Mouse (Mus musculus): ENCODE measurements around the gene Elmo2. TPM values are rescaled to one million over a fixed set of nuclear protein-coding genes. Genes with fewer than 3 reads are reported as not detected.
A peak's percentile ranks its signal among the peaks of the same experiment; 100 is the strongest.

The Elmo2 gene
- polyA plus RNA-seq, 1 experiment from 2014 or later = 79.9 TPM

GRCm38 (mm10) chr2:165364334-165365091, 38.2 kb upstream of the Elmo2 start:
- Histone ChIP-seq H3K27me3 (ENCODE audit: control insufficient read depth, insufficient read depth, low read length) (peaks cover 2% of the 10 kb centered on the region; the same call in 1 of the 2 replicates), H3K4me3 (ENCODE audit: low read depth, low read length) (no peak overlapping the region), H3K27ac (ENCODE audit: low read depth, low read length) (no peak overlapping the region), H3K9ac (ENCODE audit: low read length) (peak overlapping the region; percentile 16; the same call in 1 of the 2 replicates), H3K36me3 (ENCODE audit: control insufficient read depth, insufficient read depth, low read length) (no peaks in the 10 kb centered on the region), H3K4me2 (peak overlapping the region; percentile 27; the same call in 1 of the 2 replicates), H3K9me3 (ENCODE audit: control insufficient read depth, low read length) (no peaks in the 10 kb centered on the region), H3K4me1 (ENCODE audit: control insufficient read depth, insufficient read depth, low read length) (peaks cover 10% of the 10 kb centered on the region)
- DNase-seq (ENCODE audit: low spot score, missing footprints) (peak; percentile 98), ATAC-seq (ENCODE audit: low FRiP score) (no peak)
- WGBS = 13% methylated on average over 21 of the region's 21 CpGs

DNA sequence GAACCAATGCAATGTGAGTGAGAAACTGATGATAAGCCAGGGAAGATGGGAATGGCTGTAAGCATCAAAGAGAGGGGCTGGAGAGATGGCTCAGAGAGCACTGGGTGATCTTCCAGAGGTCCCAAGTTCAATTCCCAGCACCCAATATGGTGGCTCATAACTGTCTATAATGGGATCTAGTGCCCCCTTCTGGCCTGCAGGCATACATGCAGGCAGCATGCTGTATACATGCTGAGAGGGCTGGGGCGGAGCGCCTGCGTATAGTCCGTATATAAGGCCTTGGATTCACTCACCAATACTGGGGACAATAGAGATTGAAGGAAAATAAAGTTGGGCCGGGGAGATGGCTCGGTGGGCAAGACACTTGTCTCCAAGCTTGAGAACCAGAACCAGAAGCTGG, 37.0 kb upstream of the Elmo2 start:
- no peaks in the 10 kb centered on the region for H3K36me3 ChIP-seq (ENCODE audit: control insufficient read depth, insufficient read depth, low read length)
- ATAC-seq (ENCODE audit: low FRiP score) (no peak), DNase-seq (ENCODE audit: low spot score, missing footprints) (no peak)
- H3K9me3 ChIP-seq (ENCODE audit: control insufficient read depth, low read length) = no peaks in the 10 kb centered on the region
- H3K27me3 ChIP-seq (ENCODE audit: control insufficient read depth, insufficient read depth, low read length) = peaks cover 2% of the 10 kb centered on the region; the same call in 1 of the 2 replicates
- H3K9ac ChIP-seq (ENCODE audit: low read length) = no peak overlapping the region
- no peak overlapping the region for H3K4me3 ChIP-seq (ENCODE audit: low read depth, low read length)
- WGBS = 88% methylated on average over 6 of the region's 6 CpGs
- peaks cover 6% of the 10 kb centered on the region for H3K4me1 ChIP-seq (ENCODE audit: control insufficient read depth, insufficient read depth, low read length)
- no peak overlapping the region for H3K27ac ChIP-seq (ENCODE audit: low read depth, low read length)
- H3K4me2 ChIP-seq = no peak overlapping the region

- no peak overlapping the region for H3K9ac ChIP-seq (ENCODE audit: low read length)
- DNase-seq (ENCODE audit: low spot score, missing footprints) (peak; percentile 95), ATAC-seq (ENCODE audit: low FRiP score) (peak; percentile 46; the same call in 1 of the 2 replicates)
- no peaks in the 10 kb centered on the region for H3K36me3 ChIP-seq (ENCODE audit: control insufficient read depth, insufficient read depth, low read length)
- 0% methylated on average over 1 of the region's 1 CpGs for WGBS
- no peaks in the 10 kb centered on the region for H3K4me1 ChIP-seq (ENCODE audit: control insufficient read depth, insufficient read depth, low read length)
- no peaks in the 10 kb centered on the region; the same call in 1 of the 2 replicates for H3K9me3 ChIP-seq (ENCODE audit: control insufficient read depth, low read length)
- no peak overlapping the region for H3K4me2 ChIP-seq
- H3K27ac ChIP-seq (ENCODE audit: low read depth, low read length) = no peak overlapping the region
- H3K27me3 ChIP-seq (ENCODE audit: control insufficient read depth, insufficient read depth, low read length) = peaks cover 2% of the 10 kb centered on the region; the same call in 1 of the 2 replicates
- no peak overlapping the region for H3K4me3 ChIP-seq (ENCODE audit: low read depth, low read length)
Observed at GRCm38 (mm10) chr2:165360861-165361260, 34.6 kb upstream of the Elmo2 start.

- H3K27me3 ChIP-seq (ENCODE audit: control insufficient read depth, insufficient read depth, low read length) = no peaks in the 10 kb centered on the region
- H3K4me2 ChIP-seq = no peak overlapping the region
- no peak overlapping the region for H3K27ac ChIP-seq (ENCODE audit: low read depth, low read length)
- no peak for DNase-seq (ENCODE audit: low spot score, missing footprints)
- H3K9me3 ChIP-seq (ENCODE audit: control insufficient read depth, low read length) = peaks cover 16% of the 10 kb centered on the region
- H3K4me3 ChIP-seq (ENCODE audit: low read depth, low read length) = no peak overlapping the region
- H3K9ac ChIP-seq (ENCODE audit: low read length) = no peak overlapping the region
- peaks cover 13% of the 10 kb centered on the region; the same call in 1 of the 2 replicates for H3K36me3 ChIP-seq (ENCODE audit: control insufficient read depth, insufficient read depth, low read length)
- 91% methylated on average over 20 of the region's 20 CpGs for WGBS
- ATAC-seq (ENCODE audit: low FRiP score) = no peak
- H3K4me1 ChIP-seq (ENCODE audit: control insufficient read depth, insufficient read depth, low read length) = no peaks in the 10 kb centered on the region
Observed at GRCm38 (mm10) chr2:165351828-165352513, 25.7 kb upstream of the Elmo2 start.

- WGBS = 36% methylated on average over 8 of the region's 8 CpGs
- Histone ChIP-seq H3K36me3 (ENCODE audit: control insufficient read depth, insufficient read depth, low read length) (peaks cover 13% of the 10 kb centered on the region; the same call in 1 of the 2 replicates), H3K27ac (ENCODE audit: low read depth, low read length) (no peak overlapping the region), H3K9ac (ENCODE audit: low read length) (no peak overlapping the region), H3K4me1 (ENCODE audit: control insufficient read depth, insufficient read depth, low read length) (no peaks in the 10 kb centered on the region), H3K27me3 (ENCODE audit: control insufficient read depth, insufficient read depth, low read length) (no peaks in the 10 kb centered on the region), H3K4me3 (ENCODE audit: low read depth, low read length) (no peak overlapping the region), H3K9me3 (ENCODE audit: control insufficient read depth, low read length) (peaks cover 16% of the 10 kb centered on the region), H3K4me2 (no peak overlapping the region)
- DNase-seq (ENCODE audit: low spot score, missing footprints) = peak; percentile 85
- ATAC-seq (ENCODE audit: low FRiP score) = 0 out of 2 replicates have a peak, but pooled peaks have one; percentile 44
Observed at GRCm38 (mm10) chr2:165349466-165349865, 23.2 kb upstream of the Elmo2 start.

GRCm38 (mm10) chr2:165346180-165346579, 19.9 kb upstream of the Elmo2 start:
- DNase-seq (ENCODE audit: low spot score, missing footprints) = no peak
- H3K27ac ChIP-seq (ENCODE audit: low read depth, low read length) = no peak overlapping the region
- no peak for ATAC-seq (ENCODE audit: low FRiP score)
- no peaks in the 10 kb centered on the region for H3K36me3 ChIP-seq (ENCODE audit: control insufficient read depth, insufficient read depth, low read length)
- H3K4me1 ChIP-seq (ENCODE audit: control insufficient read depth, insufficient read depth, low read length) = no peaks in the 10 kb centered on the region
- no peak overlapping the region for H3K4me2 ChIP-seq
- no peaks in the 10 kb centered on the region for H3K9me3 ChIP-seq (ENCODE audit: control insufficient read depth, low read length)
- WGBS = 91% methylated on average over 5 of the region's 5 CpGs
- no peak overlapping the region for H3K9ac ChIP-seq (ENCODE audit: low read length)
- H3K27me3 ChIP-seq (ENCODE audit: control insufficient read depth, insufficient read depth, low read length) = no peaks in the 10 kb centered on the region
- H3K4me3 ChIP-seq (ENCODE audit: low read depth, low read length) = no peak overlapping the region

DNA sequence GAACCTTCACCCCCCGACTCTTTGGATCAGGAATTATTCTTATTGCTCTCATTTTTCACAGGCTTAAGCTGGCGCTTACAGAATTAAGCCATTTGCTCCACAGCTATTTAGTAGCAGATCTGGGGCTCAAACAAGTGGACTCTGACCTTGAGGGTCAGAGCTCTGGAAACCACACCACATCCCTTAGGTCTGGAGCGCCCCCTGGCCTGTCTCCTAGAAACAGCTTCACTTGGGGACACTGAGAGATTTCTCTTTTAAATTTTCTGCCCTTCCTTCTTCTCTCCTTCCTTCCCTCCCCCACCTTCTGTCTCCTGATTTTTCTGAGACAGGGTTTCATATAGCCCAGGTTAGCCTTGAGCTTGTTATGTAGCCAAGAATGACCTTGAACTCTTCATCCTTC, 10.9 kb upstream of the Elmo2 start:
- Histone ChIP-seq H3K4me2 (no peak overlapping the region), H3K9me3 (ENCODE audit: control insufficient read depth, low read length) (no peaks in the 10 kb centered on the region), H3K4me3 (ENCODE audit: low read depth, low read length) (no peak overlapping the region), H3K27me3 (ENCODE audit: control insufficient read depth, insufficient read depth, low read length) (peaks cover 5% of the 10 kb centered on the region; the same call in 1 of the 2 replicates), H3K9ac (ENCODE audit: low read length) (no peak overlapping the region), H3K4me1 (ENCODE audit: control insufficient read depth, insufficient read depth, low read length) (no peaks in the 10 kb centered on the region), H3K27ac (ENCODE audit: low read depth, low read length) (no peak overlapping the region), H3K36me3 (ENCODE audit: control insufficient read depth, insufficient read depth, low read length) (no peaks in the 10 kb centered on the region)
- WGBS = 14% methylated on average over 3 of the region's 3 CpGs
- DNase-seq (ENCODE audit: low spot score, missing footprints) = peak; percentile 96
- ATAC-seq (ENCODE audit: low FRiP score) = no peak

DNA sequence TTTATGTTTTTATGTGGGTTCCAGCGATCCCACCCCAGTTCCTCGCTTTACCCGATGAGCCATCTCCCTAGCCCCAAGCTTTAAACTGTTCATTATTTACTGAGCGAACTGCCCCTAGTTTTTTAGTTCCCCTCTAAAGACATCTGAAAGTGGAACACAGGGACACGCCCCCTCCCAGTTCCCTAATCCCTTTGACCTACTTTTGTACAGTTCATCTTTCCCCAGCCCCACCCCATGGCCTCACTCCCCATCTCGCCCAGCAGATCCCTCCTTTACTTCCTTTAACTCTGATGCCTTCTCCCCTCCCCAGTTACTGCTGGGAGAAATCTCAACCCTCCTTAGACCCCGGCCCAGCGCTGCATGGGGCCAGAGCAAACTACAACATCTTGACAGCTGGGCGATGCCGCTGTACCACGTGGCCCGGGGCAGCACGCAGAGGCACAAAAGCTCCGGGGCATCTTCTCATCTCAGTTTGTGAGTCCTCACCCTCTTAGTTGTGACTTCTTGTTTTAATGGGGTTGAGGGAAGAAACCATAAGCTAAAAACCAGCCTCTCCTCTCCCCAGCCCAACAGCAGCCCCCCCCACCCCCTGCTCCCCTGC, 6.4 kb upstream of the Elmo2 start:
- no peak overlapping the region for H3K4me2 ChIP-seq
- no peak overlapping the region for H3K27ac ChIP-seq (ENCODE audit: low read depth, low read length)
- H3K27me3 ChIP-seq (ENCODE audit: control insufficient read depth, insufficient read depth, low read length) = no peaks in the 10 kb centered on the region; the same call in 1 of the 2 replicates
- H3K9ac ChIP-seq (ENCODE audit: low read length) = no peak overlapping the region
- ATAC-seq (ENCODE audit: low FRiP score) (no peak), DNase-seq (ENCODE audit: low spot score, missing footprints) (no peak)
- no peaks in the 10 kb centered on the region for H3K9me3 ChIP-seq (ENCODE audit: control insufficient read depth, low read length)
- no peak overlapping the region for H3K4me3 ChIP-seq (ENCODE audit: low read depth, low read length)
- 46% methylated on average over 14 of the region's 14 CpGs for WGBS
- no peaks in the 10 kb centered on the region; the same call in 1 of the 2 replicates for H3K4me1 ChIP-seq (ENCODE audit: control insufficient read depth, insufficient read depth, low read length)
- H3K36me3 ChIP-seq (ENCODE audit: control insufficient read depth, insufficient read depth, low read length) = no peaks in the 10 kb centered on the region
